Mouse (Mus musculus): ENCODE measurements around the gene Hcrtr1. TPM values are rescaled to one million over a fixed set of nuclear protein-coding genes. Genes with fewer than 3 reads are reported as not detected.

Gene Hcrtr1
- total RNA-seq, 2 experiments from 2014 or later: 0.78 to 1.7 TPM

- DNase-seq: peak; percentile 95
Observed at GRCm38 (mm10) chr4:130168280-130169183, 29.4 kb upstream of the Hcrtr1 start.

- no peak for DNase-seq
Observed at GRCm38 (mm10) chr4:130167814-130168213, 28.7 kb upstream of the Hcrtr1 start.

GRCm38 (mm10) chr4:130167321-130167720 lies 28.2 kb upstream of the Hcrtr1 start:
- no peak for DNase-seq

GRCm38 (mm10) chr4:130166592-130166991 lies 27.4 kb upstream of the Hcrtr1 start:
- DNase-seq: peak; percentile 58

GRCm38 (mm10) chr4:130166061-130166460 lies 26.9 kb upstream of the Hcrtr1 start:
- DNase-seq: no peak

GRCm38 (mm10) chr4:130164121-130164520 lies 25.0 kb upstream of the Hcrtr1 start:
- no peak for DNase-seq

- peak; percentile 71 for DNase-seq
Observed at GRCm38 (mm10) chr4:130163391-130163861, 24.3 kb upstream of the Hcrtr1 start.

- no peak for DNase-seq
Observed at GRCm38 (mm10) chr4:130161349-130161748, 22.2 kb upstream of the Hcrtr1 start.

GRCm38 (mm10) chr4:130156812-130157371 lies 17.7 kb upstream of the Hcrtr1 start:
- no peak for DNase-seq

GRCm38 (mm10) chr4:130154250-130154649 lies 15.1 kb upstream of the Hcrtr1 start:
- no peak for DNase-seq

- DNase-seq: no peak
Observed at GRCm38 (mm10) chr4:130148405-130148804, 9.2 kb upstream of the Hcrtr1 start.

GRCm38 (mm10) chr4:130141786-130142185 lies 2.6 kb upstream of the Hcrtr1 start:
- peak; percentile 64 for DNase-seq

GRCm38 (mm10) chr4:130140992-130141402 lies 1.8 kb upstream of the Hcrtr1 start:
- DNase-seq: no peak

GRCm38 (mm10) chr4:130138441-130139213 lies 532 bp downstream of the Hcrtr1 start:
- peak; percentile 89 for DNase-seq

- DNase-seq: no peak
Observed at GRCm38 (mm10) chr4:130133399-130133798, 5.8 kb downstream of the Hcrtr1 start.

GRCm38 (mm10) chr4:130131448-130132105 lies 7.6 kb downstream of the Hcrtr1 start:
- DNase-seq: no peak

GRCm38 (mm10) chr4:130130641-130131350 lies 8.4 kb downstream of the Hcrtr1 start:
- peak; percentile 51 for DNase-seq

GRCm38 (mm10) chr4:130130082-130130481 lies 9.1 kb downstream of the Hcrtr1 start:
- DNase-seq: no peak

GRCm38 (mm10) chr4:130128907-130129306 lies 10.3 kb downstream of the Hcrtr1 start:
- no peak for DNase-seq

- DNase-seq: peak; percentile 62
Observed at GRCm38 (mm10) chr4:130125935-130126334, 13.2 kb downstream of the Hcrtr1 start.

GRCm38 (mm10) chr4:130125164-130125563 lies 14.0 kb downstream of the Hcrtr1 start:
- no peak for DNase-seq

Measured in adrenal gland, postnatal 10 days (tissue).